Mouse (Mus musculus) layer of hippocampus, adult 9-10 months (tissue): ENCODE measurements around the gene Havcr2.
A peak's percentile ranks its signal among the peaks of the same experiment; 100 is the strongest.
"Not testable (repeated sequence)": the region's sequence is repeated elsewhere in the genome, so short reads cannot be mapped to it uniquely, and the experiment has no call there.

Source experiments
- DNase-seq: peaks from one replicate; pipeline ENCODE4 v3.0.0; 2022; ENCODE audit warnings: low spot score

Gene Havcr2

DNA sequence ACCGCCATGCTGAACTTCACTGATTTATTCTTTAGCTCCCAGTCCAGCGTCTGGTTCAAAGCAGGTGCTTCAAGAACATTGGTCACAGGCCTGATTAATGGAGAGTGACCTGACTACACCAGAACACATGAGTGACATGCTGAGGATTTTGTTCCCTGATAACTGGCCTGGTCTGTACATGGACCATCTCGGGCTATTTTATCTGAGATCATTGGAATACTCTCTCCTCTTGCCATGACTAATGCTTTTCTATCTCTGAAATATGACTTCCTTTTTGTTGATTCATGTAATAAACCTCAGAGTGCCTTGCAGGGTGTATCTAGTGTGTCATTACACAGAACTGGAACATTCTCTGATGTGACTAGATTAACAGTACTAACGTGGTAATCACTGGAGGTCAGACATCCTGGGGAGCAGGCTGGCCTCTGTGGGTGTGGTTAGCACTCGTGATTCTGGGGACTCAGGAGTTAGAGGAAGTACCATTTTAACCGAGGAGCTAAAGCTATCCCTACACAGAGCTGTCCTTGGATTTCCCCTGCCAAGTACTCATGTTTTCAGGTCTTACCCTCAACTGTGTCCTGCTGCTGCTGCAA is at the start of gene Havcr2:
Gene Havcr2 (plus strand): TSS at position 483 of the 593 bp plus-strand sequence.
- DNase-seq, result no peak

DNA sequence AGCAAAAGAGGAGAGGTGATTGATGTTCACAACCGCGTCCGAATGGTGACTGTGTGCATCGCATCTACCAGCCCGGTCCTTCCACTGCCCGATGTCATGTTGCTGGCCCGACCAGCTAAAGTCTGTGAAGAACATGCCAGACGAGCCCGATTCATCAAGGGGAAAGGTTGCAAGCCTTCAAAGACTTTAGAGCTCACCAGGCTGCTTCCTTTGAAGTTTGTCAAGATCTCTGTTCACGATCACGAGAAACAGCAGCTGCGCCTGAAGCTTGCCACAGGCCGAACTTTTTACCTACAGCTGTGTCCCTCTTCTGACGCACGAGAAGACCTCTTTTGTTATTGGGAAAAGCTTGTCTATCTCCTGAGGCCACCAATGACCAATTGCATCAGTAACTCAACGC is 49.7 kb upstream of the Havcr2 start:
- DNase-seq, result no peak

DNA sequence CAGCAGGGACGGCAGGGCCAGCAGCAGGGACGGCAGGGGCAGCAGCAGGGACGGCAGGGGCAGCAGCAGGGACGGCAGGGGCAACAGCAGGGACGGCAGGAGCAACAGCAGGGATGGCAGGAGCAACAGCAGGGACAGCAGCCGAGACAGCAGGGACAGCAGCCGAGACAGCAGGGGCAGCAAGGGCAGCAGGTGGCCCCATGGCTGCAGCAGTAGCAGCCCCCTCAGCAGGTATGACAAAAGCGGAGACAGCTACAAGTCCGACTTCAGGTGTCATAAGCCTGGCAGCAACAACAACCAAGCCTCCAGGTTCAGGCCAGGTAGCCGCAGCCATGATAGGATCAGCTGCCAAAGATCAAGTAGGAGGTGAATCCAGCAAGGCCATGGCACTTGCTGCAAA is 48.0 kb upstream of the Havcr2 start:
- no peak for DNase-seq

DNA sequence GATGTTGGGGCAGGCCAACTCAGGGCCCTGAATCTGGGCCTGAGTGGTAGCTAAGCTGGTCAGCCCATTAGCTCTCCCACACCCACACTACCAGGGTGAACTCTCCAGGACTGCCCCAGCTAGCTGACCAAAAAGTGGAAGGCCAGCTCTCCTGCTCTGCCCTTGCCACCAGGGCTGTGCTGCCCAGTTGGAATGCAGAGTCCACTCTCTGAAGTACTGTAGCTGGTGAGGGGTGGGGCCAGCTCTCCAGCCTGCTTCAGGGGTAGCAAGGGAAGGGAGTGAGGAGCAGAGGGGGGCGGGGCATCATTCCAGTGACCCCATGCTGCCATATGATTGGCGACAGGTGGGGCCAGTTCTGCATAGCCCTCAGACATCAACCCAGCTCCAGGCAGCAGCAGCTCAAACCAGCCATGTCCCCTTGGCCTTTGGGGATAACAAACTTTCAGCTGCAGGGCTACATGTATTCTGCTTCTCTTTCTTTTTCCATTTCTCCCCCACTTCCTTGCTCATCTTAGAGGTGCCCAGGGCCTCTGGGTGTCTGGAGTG is 44.6 kb upstream of the Havcr2 start:
- no peak for DNase-seq

DNA sequence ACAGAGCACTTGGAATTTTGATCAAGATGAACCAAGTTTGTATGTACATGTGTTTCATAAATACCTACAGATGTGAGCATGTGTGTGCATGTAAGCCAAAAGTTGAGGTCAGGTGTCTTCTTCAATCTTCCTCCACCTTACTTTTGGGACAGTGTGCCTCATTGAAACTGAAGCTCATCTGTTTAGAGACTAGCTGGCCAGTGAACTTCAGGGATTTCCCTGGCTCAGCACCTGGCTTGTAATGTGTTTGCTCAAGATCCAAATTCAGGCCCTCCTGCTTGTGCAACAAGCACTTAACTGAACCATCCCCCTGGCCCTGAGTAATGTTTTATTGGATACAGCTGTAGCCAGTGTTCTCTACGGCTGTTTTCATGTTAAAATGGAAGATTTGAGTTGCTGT is 36.3 kb upstream of the Havcr2 start:
- DNase-seq, result no peak

DNA sequence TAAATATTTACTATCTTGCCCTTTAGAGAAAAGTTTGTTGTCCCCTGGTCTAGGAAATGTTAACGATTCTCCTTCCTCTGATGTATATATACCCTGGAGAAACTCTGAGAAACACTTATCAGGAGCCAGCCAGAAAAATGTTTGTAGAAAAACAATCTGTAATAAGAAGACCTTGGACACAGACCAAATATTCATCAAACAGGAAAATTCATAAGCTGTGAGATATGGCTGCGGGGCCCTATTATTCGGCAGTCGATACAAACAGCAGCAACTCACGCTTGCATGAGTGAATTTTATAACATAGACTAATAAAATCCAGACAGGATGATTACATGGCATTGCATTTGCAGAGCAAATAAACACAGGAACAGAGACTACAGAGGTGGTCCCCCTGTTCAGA is 35.9 kb upstream of the Havcr2 start:
- DNase-seq, result no peak

DNA sequence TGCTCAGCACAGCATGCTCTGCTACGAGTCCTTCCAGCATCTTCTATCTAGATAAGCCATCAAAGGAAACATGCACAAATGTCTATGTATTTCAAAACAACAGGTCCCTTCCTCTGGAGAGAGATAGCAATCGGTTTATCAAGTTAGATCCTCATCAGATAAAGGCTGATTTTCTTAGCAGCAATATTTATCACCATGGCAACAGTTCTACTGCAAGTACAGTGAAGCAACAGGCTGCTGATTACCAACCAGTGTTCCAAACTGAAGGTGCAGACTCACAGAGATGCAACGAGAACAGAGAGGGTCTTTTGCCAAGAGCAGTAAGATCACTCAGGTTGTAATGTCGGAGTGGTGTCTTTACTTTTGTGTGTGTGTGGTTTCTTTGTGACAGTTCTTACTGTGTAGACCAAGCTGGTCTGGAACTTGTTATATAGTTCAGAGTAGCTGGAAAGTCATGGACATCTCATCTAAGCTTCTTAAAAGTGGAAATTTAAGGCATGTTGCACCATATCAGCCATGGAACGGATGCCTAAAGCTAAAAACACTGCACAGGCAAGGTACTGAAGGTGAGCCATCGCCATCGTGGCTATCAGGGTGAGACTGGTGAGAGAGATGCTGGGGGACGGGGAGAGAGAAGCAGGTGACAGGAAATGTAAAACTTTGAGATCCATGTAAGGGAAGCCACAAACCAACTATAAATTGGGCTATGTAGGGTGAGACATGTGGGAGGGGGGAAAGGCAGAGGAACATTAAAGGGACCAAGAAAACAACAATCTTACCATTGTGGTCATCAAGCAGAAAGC is 33.4 kb upstream of the Havcr2 start:
- no peak for DNase-seq

DNA sequence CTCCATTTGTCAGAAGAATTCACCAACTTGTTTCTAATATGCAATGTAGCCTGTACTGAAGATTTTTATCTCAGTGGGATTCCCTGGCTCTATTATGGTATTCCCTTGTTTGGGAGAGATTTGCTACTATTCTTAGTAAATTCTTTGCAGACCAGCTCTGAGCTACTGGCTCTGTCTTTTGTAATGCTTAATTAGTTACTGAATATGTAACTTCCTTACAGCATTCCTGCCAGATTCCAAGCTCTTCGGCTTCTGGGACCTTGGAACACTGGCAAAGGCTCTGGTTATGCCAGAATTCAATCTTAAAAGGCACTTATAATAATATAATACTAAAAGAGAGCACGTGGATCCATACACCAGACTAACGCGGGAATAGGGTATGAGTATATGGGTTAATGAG is 26.6 kb upstream of the Havcr2 start:
- not testable (repeated sequence) for DNase-seq

DNA sequence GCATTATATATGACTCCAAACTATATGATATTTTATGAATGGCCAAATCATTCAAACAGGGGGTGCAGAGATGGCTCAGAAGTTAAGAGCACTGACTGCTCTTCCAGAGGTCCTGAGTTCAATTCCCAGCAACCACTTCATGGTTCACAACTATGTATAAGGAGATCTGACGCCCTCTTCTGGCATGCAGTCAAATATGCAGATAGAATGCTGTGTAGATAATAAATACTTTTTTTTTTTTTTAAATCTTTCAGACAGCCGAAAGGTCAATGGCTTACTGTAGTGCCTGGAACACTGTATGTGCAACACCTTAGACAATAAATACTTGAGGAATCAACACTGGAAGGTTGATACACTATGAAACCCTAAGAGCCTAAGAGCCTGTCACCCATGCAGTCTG is 24.6 kb upstream of the Havcr2 start:
- no peak for DNase-seq

DNA sequence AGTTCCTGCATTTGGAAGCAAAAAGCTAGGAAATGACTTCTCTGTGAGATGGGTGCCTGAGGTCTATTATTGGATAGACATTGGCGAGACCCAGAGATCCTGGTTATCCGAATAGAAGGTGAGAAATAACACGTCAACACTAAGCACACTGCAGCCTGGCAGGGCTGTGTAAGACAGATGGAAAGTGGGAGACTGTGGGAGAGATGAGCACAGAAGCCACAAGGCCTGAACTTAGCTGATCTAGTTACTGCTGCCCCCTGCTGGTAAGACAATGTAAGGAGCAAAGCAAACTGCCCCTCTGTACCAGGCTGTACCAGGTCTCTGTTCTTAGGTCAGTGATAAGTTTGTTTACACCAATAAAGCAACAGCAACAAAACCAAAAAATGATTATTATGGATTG is 23.6 kb upstream of the Havcr2 start:
- DNase-seq, result peak; percentile 79

DNA sequence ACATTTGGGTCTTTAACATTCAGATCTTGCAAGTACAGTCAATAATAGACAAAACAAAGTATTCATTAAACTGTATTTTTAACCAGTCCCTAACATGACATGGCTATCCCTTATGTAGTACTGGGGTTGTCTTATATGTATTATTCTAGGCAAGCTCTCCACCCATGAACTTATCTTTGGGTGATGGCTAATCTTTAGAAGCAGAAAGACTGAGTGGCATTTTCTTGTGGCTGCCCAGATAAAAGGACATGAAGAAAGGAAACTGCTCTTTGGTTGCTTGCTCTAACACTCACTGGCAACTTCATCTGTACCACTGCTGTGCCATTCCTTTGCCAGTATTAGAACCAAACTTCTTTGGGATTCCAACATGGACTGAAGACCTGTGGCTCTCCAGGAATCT is 19.4 kb upstream of the Havcr2 start:
- DNase-seq, result no peak

DNA sequence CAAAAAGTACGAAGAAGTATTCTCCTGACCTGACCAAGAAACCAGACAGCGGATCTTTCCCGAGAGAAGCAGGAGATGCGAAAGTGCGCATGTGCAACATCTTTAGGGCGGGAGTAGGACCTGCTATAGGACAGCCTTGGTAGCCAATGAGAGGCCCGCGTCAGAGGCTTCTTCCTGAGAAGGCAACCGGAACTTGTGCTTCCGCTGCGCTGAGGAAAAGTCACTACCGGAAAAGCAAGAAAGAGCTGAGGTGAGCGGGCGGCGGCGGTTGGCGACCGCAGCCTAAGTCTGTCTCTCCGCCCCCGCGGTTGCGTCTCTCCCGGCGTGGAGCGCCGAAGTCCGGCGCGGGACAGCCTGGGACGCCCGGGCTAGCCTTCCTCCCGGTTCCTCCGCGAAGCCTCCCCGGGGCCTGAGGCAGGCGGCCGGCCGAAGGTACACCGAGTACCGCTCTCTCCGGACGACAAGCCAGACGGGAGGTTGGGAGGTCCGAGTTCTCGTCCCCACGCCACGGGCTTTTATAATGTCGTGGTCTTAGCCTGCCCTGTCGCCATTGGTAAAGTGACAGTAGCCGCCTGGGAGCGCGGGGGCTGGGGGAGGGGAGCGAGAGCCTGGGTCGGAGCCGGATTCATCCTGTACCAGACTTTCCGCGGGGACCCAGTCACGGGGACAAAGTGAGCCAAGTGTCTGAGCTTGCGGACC is 17.8 kb upstream of the Havcr2 start, which contains the start of gene Med7:
Gene Med7 (plus strand): TSS at position 166 of the 699 bp plus-strand sequence.
- DNase-seq, result peak; percentile 87

DNA sequence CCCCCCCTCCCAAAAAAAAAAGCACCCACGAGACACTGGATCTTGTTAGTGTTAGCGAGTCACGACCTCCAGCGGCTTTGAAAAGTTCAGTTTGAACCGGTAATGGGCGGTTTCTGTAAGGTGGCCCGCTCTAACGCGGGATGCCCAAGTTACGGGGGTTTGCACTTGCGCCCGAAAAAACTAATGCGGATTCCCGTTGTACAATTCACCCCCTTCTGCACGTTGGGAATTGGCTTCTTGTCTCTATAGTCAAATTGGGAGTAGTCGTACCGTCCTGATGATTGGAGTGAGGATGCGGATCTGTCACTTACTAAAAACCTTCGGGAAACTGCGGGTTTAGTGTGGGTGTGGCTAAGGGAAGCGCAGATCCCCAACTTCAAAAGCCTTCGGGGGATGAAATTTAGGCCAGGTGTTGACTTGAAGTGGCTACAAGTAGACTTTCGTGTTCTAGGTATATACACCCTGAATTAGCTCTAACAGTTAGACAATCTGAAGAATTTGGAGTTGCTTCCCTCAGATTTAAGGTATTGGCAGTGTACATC is 17.2 kb upstream of the Havcr2 start:
- DNase-seq, result no peak

DNA sequence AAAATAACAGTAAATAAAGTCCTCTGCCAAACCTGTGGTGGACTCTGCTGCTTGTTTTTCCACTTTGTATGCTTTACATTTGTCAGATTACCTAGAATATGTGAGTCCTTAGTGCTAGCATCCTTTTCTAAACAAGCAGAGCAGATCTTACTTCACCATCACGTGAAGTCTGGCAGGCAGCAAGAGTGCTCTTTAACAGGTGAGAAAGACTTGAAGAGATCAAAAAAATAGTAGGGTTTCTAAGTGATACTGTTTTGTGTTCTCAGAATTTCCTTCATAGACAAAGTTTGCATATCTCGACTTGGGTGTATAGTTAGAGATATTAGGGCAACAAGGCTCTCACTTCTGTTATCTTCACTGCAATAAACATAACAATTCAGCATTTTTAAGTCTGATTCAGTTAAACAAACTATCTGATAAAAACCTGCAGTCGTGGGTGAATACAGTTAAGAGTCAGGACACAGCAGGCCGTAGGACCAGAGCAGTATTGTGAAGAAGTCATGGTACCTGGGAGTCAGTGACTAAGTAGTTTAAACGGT is 15.7 kb upstream of the Havcr2 start:
- DNase-seq, result no peak

DNA sequence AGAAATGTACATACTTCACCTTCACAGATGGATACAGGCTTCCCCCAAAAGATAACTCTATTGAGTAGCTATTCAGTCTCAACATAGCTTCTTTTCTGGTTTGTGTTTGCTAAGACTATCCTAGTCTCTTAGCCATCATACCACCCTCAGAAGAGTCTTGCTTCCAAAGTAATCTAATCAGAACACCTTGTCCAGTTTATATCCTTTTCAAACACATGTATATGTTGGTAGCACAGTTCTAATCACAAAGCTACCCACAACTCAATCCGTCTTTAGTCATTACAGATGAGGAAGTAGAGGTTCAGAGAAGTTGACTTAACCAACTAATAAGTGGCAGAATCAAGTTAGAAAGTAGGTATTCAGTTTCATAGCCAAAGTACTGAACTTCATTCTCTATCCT is 13.0 kb upstream of the Havcr2 start:
- no peak for DNase-seq

DNA sequence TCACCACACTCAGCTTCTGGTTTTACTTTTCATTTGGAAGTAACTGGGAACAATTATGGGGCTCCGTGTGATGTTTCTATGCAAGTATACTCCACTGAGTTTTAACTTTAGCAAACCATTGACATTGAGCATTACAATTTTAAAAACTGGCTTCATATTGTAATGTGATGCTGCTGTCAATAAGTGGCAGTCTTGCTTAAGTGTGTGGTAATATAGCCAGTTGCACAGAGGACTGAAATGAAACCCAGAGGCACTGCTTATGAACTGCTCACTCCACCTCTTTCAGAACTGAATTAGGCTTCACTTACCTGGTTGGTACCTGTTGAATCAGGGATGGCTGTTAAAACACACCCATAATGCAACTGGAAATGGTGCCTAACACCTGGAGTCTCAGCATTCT is 11.6 kb upstream of the Havcr2 start:
- no peak for DNase-seq

DNA sequence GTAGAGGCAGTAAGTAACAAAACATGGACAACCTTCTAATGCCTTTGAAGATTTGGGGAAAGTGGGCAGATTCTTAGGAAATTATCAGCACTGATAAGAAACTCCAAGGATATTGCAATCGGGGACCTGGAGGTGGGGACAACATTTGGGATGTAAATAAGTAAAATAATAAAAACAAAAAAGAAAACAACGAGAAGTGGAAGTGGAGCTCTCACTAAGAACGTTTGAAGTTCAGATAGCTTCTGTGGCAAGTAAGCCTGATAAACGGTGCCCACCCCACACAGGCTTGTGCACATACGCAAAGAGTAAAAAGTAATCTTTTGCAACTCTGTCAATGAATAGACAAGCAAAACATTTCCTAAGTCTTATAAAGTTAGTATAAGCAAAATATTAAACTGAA is 10.8 kb upstream of the Havcr2 start:
- DNase-seq, result no peak

DNA sequence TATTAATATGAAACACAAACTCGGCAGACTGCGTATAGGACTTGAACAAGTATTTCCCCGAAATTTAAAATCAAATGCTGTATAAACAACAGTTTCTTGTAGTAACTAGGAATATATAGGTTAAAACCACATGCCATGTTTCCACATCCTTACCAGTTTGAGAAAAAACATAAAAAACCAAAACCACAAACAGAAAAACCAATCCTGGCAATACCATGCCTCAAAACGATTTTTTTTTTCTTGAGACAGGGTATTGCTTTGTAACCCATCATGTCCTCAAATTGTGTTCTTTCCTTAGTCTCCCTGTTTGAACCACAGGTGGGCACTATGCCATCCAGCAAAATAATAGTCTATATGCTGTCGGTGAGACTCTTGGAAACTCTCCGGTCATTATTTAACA is 8.6 kb upstream of the Havcr2 start:
- no peak for DNase-seq

DNA sequence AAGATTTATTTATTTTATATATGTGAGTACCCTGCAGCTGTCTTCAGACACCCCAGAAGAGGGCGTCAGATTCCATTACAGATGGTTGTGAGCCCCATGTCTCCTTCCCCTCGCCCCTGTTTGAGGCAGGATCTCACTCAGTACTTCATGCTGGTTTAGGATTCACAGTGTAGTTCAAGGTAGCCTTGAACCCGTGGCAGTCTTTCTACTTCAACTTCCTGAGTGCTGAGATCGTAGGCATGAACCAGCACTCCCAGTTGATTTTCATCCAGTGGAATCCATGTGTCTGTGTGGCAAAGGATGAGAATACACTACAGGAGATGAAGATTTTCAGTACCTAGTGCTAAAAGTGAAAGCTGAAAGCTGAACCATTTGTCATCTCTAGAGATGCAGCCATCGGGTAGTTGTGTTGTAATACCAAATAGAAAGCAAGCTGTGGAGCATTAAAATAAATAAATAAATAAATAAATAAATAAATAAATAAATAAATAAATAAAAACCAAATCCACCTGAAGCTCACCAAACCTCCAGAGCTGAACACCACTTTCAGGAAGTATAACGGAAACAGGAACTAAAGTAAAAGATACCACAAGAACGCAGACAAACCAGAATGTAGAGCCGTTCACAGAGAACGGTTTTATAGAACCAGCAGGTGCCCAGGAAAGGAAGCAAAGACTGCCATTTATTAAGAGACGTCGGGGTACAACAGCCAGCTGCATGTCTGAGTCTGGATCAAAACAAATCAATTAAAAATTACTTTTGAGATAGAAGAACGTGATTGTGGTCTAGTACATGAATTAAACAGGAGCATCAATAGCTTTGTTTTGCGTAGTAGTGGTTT is 6.9 kb upstream of the Havcr2 start:
- no peak for DNase-seq

DNA sequence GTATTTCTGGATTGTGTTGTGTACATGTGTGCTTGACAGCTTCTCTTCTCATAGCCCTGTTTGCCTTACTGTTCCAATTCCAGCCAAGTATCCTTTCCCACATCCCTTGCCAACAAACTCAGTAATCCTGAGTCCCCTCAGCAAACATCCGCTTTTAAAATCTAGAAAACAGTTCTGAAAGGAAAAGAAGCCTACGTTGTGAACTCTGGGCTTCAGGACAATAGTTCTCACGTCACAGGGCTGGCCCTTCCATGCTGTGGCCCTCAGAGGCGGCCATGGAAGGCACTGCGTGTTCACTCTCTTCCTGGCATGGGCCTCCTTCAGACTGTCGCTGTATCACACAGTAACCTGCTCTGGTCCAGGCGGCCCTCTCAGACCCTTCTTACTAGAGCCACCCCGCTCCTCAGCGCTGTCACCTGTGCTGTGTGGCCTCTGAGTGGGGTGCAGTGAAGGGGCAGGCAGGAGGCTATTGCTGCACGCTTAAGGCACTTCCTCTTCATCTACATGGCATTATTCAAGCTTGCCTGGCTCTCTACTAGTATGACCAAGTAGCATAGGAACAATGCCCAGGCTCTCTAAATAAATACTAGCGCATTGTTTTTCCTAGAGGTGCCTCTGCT is 5.2 kb upstream of the Havcr2 start:
- DNase-seq, result no peak

DNA sequence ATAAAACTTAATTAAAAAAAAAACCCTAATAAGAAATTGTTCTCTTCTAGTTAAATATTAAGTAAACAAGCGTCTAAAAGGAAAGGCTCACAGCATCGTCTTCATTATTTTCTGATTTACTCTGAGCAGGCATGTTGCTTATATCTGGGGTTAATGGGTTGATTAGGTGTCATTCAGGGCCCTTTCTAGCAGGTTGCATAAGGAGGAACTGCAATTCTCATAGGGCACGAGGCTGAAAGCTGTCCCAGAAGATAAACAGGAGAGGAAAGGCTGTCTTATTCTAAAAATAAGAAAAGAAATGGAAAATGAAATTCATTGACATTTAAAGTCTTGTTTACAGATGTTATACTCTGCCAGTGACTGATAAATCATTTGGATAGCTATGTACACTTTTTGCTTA is 5.2 kb downstream of the Havcr2 start:
- DNase-seq, result no peak
